8 mouse cellular contexts compared by ENCODE assay signal in the genomic region with DNA sequence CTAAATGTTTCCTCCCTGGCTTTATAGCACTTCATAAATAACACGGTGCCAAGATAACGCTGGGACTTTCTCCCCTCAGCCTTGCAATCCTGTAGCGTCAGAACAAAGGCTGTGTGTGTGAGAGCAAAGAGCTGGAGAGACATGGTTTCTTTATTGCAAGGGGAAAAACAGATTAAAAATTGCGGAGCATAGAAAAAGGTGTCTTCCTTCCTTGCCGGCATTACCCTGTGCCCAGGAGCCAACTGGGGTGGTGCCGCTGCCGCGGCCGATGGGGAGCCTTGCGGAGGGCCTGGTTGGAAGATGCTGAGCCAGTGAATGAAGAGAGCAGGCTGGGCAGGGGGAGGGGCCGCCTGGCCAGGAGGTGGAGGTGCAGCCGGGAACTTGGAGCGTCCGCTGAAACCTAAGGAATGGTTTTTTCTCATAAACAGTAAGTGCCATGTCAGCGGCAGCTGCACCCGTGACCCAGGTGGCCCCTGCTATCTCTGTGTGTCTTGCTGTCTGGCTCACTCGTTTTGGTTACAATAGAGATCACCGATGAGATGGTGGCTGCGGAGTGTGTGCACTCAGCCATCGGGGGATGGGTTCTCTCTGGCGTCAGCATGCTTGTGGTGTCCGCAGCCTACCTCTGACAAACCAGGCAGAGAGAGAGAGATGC.
DNase-seq lines count a peak whose midpoint lies in the region; ATAC-seq and TF ChIP-seq lines count a peak whose summit lies in the region.

No protein-coding gene starts in this region.

- H3K4me2 ChIP-seq in hindbrain, postnatal 0 days (ENCODE audit: low read depth, low read length), result peak overlapping the region; percentile 63
- H3K4me2 ChIP-seq in limb, embryonic 13.5 days (replicated peaks), result peak overlapping the region; percentile 69

- no peak overlapping the region for H3K27ac ChIP-seq in ES-E14 (ENCODE audit: insufficient read depth, low read depth, low read length, poor library complexity, severe bottlenecking)
- H3K27ac ChIP-seq in embryonic facial prominence, embryonic 10.5 days (replicated peaks), result peak overlapping the region; percentile 30
- peak overlapping the region; percentile 90 for H3K27ac ChIP-seq in hindbrain, postnatal 0 days
- no peak overlapping the region; the same call in 1 of the 2 replicates for H3K27ac ChIP-seq in limb, embryonic 13.5 days

- ATAC-seq in hindbrain, postnatal 0 days, result peak; percentile 96
- ATAC-seq in limb, embryonic 13.5 days (ENCODE audit: low FRiP score, low read depth), result peak; percentile 82
- ATAC-seq in inflammation-experienced regulatory T-cells, adult 6 months, result no peak

- no peak overlapping the region for H3K9ac ChIP-seq in ES-E14 (ENCODE audit: insufficient read depth, low read depth, low read length, poor library complexity, severe bottlenecking)
- H3K9ac ChIP-seq in hindbrain, postnatal 0 days (replicated peaks; ENCODE audit: low read length), result peak overlapping the region; percentile 61
- peak overlapping the region; percentile 53 for H3K9ac ChIP-seq in limb, embryonic 13.5 days

- no peaks in the 10 kb centered on the region for H3K36me3 ChIP-seq in ES-E14 (ENCODE audit: control insufficient read depth, insufficient read depth, low read length, poor library complexity, severe bottlenecking)
- peaks cover 74% of the 10 kb centered on the region for H3K36me3 ChIP-seq in embryonic facial prominence, embryonic 10.5 days (replicated peaks)
- H3K36me3 ChIP-seq in hindbrain, postnatal 0 days (ENCODE audit: insufficient read depth, low read length), result 0 out of 2 replicates have a peak, but pooled peaks cover 4% of the 10 kb centered on the region
- H3K36me3 ChIP-seq in limb, embryonic 13.5 days, result peaks cover 37% of the 10 kb centered on the region

- H3K4me1 ChIP-seq in ES-E14 (ENCODE audit: control insufficient read depth in 2 of 2, insufficient read depth in 2 of 2, low read length in 2 of 2, poor library complexity in 1 of 2), result peaks cover 0 to 19% of the 10 kb centered on the region in 2 experiments; a peak in 2 of 4 replicates
- H3K4me1 ChIP-seq in embryonic facial prominence, embryonic 10.5 days, result peaks cover 46% of the 10 kb centered on the region
- peaks cover 9% of the 10 kb centered on the region for H3K4me1 ChIP-seq in hindbrain, postnatal 0 days (ENCODE audit: insufficient read depth, low read length)
- H3K4me1 ChIP-seq in limb, embryonic 13.5 days, result peaks cover 37% of the 10 kb centered on the region

- peak; percentile 22 for DNase-seq in adrenal gland, adult 2 months
- no peak for DNase-seq in adrenal gland, postnatal 4 days (ENCODE audit: low spot score in 2 of 2)
- no peak for DNase-seq in ES-E14 (ENCODE audit: low read depth, low spot score)
- DNase-seq in embryonic facial prominence, embryonic 10.5 days (ENCODE audit: low spot score), result peak; percentile 75
- peak; percentile 87 for DNase-seq in hindbrain, postnatal 0 days (ENCODE audit: low spot score)
- DNase-seq in right cerebral cortex, adult 18-20 months, result peak; percentile 89

- 4% methylated on average over 22 of the region's 22 CpGs for WGBS in embryonic facial prominence, embryonic 10.5 days
- WGBS in hindbrain, postnatal 0 days, result 10% methylated on average over 22 of the region's 22 CpGs
- WGBS in limb, embryonic 13.5 days, result 5% methylated on average over 22 of the region's 22 CpGs

- H3K4me3 ChIP-seq in ES-E14 (ENCODE audit: insufficient read depth in 1 of 2, low read depth in 1 of 2, low read length in 2 of 2, poor library complexity in 1 of 2, severe bottlenecking in 1 of 2), result peak overlapping the region; percentile 21 to 58; a peak in 2 of 4 replicates
- peak overlapping the region; percentile 47 for H3K4me3 ChIP-seq in embryonic facial prominence, embryonic 10.5 days
- H3K4me3 ChIP-seq in hindbrain, postnatal 0 days (ENCODE audit: low read length), result peak overlapping the region; percentile 40
- H3K4me3 ChIP-seq in limb, embryonic 13.5 days, result peak overlapping the region; percentile 39

- H3K9me3 ChIP-seq in ES-E14 (ENCODE audit: control insufficient read depth, insufficient read depth, low read depth, low read length), result no peaks in the 10 kb centered on the region
- H3K9me3 ChIP-seq in embryonic facial prominence, embryonic 10.5 days, result no peaks in the 10 kb centered on the region
- H3K9me3 ChIP-seq in hindbrain, postnatal 0 days (ENCODE audit: low read length), result no peaks in the 10 kb centered on the region
- H3K9me3 ChIP-seq in limb, embryonic 13.5 days, result no peaks in the 10 kb centered on the region

- no peak for TF ChIP-seq CTCF in hindbrain, postnatal 0 days (IDR thresholded peaks at IDR 0.05; ENCODE audit: low read depth)

- no peaks in the 10 kb centered on the region for H3K27me3 ChIP-seq in embryonic facial prominence, embryonic 10.5 days (replicated peaks; ENCODE audit: low read depth, poor library complexity, severe bottlenecking)
- H3K27me3 ChIP-seq in hindbrain, postnatal 0 days (ENCODE audit: insufficient read depth, low read length), result no peaks in the 10 kb centered on the region
- no peaks in the 10 kb centered on the region for H3K27me3 ChIP-seq in limb, embryonic 13.5 days

- in situ Hi-C loops in ES-E14 (cut with MboI; ENCODE audit: low sequenced_read_pairs in 2 of 2, unreplicated experiment in 2 of 2), result no loop called here

TF ChIP-seq in ES-E14, 5 proteins besides CTCF, POLR2A, EP300 and RAD21:
- TF ChIP-seq ZNF384 (IDR thresholded peaks at IDR 0.05; ENCODE audit: low read depth, low read length), result no peak

Comparison
In these comparisons a context has a peak if more than half of its experiments do, and no peak if none do; other contexts are left out.
1. DNase-seq: peak in adrenal gland, adult 2 months (single experiment), embryonic facial prominence, embryonic 10.5 days (single experiment), hindbrain, postnatal 0 days (single experiment) and right cerebral cortex, adult 18-20 months (single experiment); none in adrenal gland, postnatal 4 days (0 of 2) and ES-E14 (single experiment).
2. H3K27ac ChIP-seq: peak in embryonic facial prominence, embryonic 10.5 days (single experiment) and hindbrain, postnatal 0 days (single experiment); none in ES-E14 (single experiment) and limb, embryonic 13.5 days (single experiment).
3. Peak in every context shown above with its lines, with median percentiles within 50 percentile points of each other: H3K4me3 ChIP-seq.